Mouse (Mus musculus) stomach, postnatal 0 days (tissue): ENCODE measurements around the gene Taok3. TPM values are rescaled to one million over a fixed set of nuclear protein-coding genes. Genes with fewer than 3 reads are reported as not detected.
A peak's percentile ranks its signal among the peaks of the same experiment; 100 is the strongest.

Experiments used
- ATAC-seq: fragments of 200-750 bp; cut with Nextera tagmentation; 2 replicates; pipeline ENCODE4 v1.8.0; 2017; ENCODE audit not compliant: low FRiP score, low TSS enrichment
- DNase-seq: peaks from one replicate; pipeline ENCODE4 v3.0.0-alpha.2; 2016; ENCODE audit warnings: low spot score
- H3K27ac ChIP-seq: fragments of 300-500 bp; sonication (generic); replicated peaks from 2 replicates; pipeline ENCODE4 v1.5.1; 2014; ENCODE audit warnings: mild to moderate bottlenecking, control low read depth
- H3K27me3 ChIP-seq: fragments of 300-500 bp; sonication (generic); 2 replicates; pipeline ENCODE4 v1.6.1; 2014; ENCODE audit warnings: low read length; ENCODE audit not compliant: control insufficient read depth, insufficient read depth
- H3K36me3 ChIP-seq: fragments of 300-500 bp; sonication (generic); 2 replicates; pipeline ENCODE4 v1.6.1; 2014; ENCODE audit warnings: low read length, mixed read lengths; ENCODE audit not compliant: control insufficient read depth, insufficient read depth
- H3K4me1 ChIP-seq: fragments of 300-500 bp; sonication (generic); replicated peaks from 2 replicates; pipeline ENCODE4 v1.6.1; 2014; ENCODE audit warnings: antibody characterized with exemption; ENCODE audit not compliant: control insufficient read depth, insufficient read depth
- H3K4me2 ChIP-seq: fragments of 300-500 bp; sonication (generic); replicated peaks from 2 replicates; pipeline ENCODE4 v1.6.1; 2014; ENCODE audit warnings: low read depth, mild to moderate bottlenecking, control low read depth, moderate library complexity
- H3K4me3 ChIP-seq: fragments of 300-500 bp; sonication (generic); 2 replicates; pipeline ENCODE4 v1.5.1; 2014; ENCODE audit warnings: low read depth, low read length, control low read depth
- H3K9ac ChIP-seq: fragments of 300-500 bp; sonication (generic); 2 replicates; pipeline ENCODE4 v1.6.1; 2014; ENCODE audit warnings: mild to moderate bottlenecking, low read length, control low read depth, mixed read lengths
- H3K9me3 ChIP-seq: fragments of 300-500 bp; sonication (generic); 2 replicates; pipeline ENCODE4 v1.6.1; 2016; ENCODE audit warnings: low read length; ENCODE audit not compliant: control insufficient read depth
- CTCF ChIP-seq: IDR thresholded peaks from 2 replicates; pipeline ENCODE4 v1.5.1; 2016; ENCODE audit warnings: antibody characterized with exemption, low read depth, mild to moderate bottlenecking, moderate library complexity
- EP300 ChIP-seq: optimal IDR thresholded peaks from 2 replicates; pipeline ENCODE3; 2016; ENCODE audit warnings: antibody characterized with exemption
- WGBS: fragments of 180-500 bp; shearing (Covaris S2); extraction: QIAGEN DNeasy Blood & Tissue Kit; methylation state at CpG from one replicate; pipeline ENCODE4 v1.1.7; 2014; 5-methylcytosine and 5-hydroxymethylcytosine counted together
- polyA plus RNA-seq: library from polyadenylated mRNA; unstranded; fragments of >200 nt; fragmentation: Nextera tagmentation; extraction: Ambion mirVana; gene quantifications from 2 replicates; pipeline ENCODE4 v1.2.1, GENCODE M21; 2015

Taok3 gene
- polyA plus RNA-seq, 1 experiment from 2014 or later: 24.2 TPM

DNA sequence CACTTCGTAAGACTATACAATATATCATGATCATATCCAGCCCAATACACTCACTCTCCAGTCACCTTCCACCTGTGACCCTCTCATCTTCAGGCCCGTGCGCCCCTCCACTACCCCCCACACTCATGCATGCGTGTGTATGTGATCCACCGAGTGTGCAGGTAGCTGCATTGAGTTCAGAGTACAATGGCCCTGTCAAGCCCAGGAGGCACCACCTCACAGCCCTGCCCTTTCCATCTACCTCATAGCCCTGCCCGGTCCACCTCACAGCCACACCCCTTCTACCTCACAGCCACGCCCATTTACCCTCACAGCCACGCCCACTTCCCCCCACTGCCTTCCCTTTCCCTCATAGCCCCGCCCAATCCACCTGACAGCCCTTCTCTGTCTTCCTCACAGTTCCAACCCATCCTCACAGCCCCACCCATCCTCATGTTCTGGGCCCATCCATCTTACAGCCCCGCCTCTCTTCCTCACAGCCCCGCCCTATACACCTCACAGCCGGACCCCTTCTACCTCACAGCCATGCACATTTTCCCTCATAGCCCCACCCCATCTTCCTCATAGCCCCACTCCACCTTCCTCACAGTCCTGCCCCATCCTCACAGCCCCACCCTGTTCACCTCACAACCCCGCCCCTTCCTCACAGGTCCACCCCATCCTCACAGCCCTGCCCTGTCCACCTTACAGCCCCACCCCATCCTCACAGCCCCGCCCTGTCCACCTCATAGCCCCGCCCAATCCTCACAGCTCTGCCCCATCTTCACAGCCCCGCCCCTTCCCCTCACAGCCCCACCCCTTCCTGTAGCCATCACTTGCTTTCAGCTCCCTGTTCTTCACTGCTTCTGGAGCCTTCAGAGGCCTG, 5.8 kb downstream of the Taok3 start:
- H3K4me1 ChIP-seq: no peaks in the 10 kb centered on the region
- WGBS: 77% methylated on average over 16 of the region's 16 CpGs
- ATAC-seq (peak; percentile 70), DNase-seq (peak; percentile 58)
- no peak overlapping the region for H3K4me3 ChIP-seq
- no peaks in the 10 kb centered on the region for H3K9me3 ChIP-seq
- TF ChIP-seq CTCF: no peak
- no peak for TF ChIP-seq EP300
- no peak overlapping the region for H3K27ac ChIP-seq
- no peak overlapping the region for H3K9ac ChIP-seq
- H3K36me3 ChIP-seq: no peaks in the 10 kb centered on the region
- no peaks in the 10 kb centered on the region for H3K27me3 ChIP-seq
- H3K4me2 ChIP-seq: no peak overlapping the region

DNA sequence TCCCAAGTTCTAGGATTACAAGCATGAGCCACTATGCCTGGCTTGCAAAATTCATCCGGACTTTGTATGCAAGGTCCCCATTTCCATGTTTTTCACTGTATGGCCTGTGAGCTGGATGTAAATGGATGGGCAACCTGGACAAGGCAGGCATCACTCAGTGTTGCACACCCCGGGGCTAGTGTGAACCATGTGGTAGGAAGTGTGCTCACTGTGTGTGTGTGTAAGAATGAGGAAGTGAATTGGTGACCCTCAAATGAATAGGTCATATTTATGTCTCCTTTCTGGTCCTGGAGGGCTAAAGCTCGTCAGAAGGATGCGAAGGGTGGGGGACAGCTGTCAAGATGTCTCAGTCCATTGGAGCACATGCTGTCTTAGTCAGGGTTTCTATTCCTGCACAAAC, 7.1 kb downstream of the Taok3 start:
- Histone ChIP-seq H3K9me3 (no peaks in the 10 kb centered on the region), H3K27me3 (no peaks in the 10 kb centered on the region), H3K4me1 (no peaks in the 10 kb centered on the region), H3K4me3 (no peak overlapping the region), H3K4me2 (no peak overlapping the region), H3K36me3 (no peaks in the 10 kb centered on the region), H3K9ac (no peak overlapping the region), H3K27ac (no peak overlapping the region)
- ATAC-seq (no peak), DNase-seq (no peak)
- no peak for TF ChIP-seq CTCF
- no peak for TF ChIP-seq EP300
- 91% methylated on average over 4 of the region's 4 CpGs for WGBS

DNA sequence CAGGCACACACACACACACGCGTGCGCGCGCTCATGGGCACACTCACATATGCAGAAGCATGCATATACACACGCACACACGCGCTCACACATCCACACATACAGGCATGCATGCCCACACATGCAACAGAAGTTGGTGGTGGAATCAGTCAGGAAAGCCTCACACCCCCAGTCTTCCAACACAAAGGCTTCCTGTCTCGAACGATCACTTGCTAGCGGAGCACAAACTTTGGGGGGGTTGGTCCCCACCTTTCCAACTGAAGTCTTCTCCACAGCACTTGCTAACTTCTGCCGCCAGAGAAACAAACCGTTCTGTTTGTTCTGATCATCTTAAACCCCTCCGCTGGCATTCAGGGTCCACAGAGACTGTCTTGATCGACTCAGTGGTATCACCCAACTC, 10.8 kb downstream of the Taok3 start:
- no peaks in the 10 kb centered on the region for H3K36me3 ChIP-seq

DNA sequence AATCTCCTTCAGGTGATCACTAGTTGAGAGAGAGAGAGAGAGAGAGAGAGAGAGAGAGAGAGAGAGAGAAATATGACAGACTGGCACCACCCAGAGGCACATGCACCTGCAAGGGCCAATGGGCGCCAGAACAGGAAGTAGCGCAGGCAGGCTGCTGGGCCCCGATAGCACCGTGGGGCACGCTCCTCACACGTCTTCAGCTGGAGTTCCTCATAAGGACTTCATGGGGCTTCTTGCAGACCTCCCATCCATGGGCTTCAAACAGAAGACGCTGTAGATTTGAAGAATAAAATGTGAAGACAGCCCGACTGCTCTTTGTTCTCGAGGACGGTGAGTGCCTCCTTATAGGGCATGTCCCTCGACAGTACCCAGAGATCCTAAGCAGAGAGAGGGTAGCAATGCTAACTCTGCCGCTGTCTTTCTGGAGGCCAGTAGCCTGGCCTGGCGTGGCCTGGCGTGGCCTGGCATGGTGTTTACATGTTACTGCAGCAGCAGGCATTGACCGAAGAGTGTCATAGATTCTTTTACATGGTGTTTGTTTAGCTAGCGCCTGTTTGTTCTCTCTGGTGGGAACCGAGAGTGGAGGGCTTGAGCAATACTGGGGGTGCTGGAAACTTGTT, 13.6 kb downstream of the Taok3 start:
- H3K9me3 ChIP-seq: no peaks in the 10 kb centered on the region
- peak; percentile 71 for DNase-seq
- TF ChIP-seq CTCF: no peak
- TF ChIP-seq EP300: no peak
- peak overlapping the region; percentile 78 for H3K27ac ChIP-seq
- 59% methylated on average over 17 of the region's 17 CpGs for WGBS
- H3K36me3 ChIP-seq: no peaks in the 10 kb centered on the region
- peak; percentile 72 for ATAC-seq
- peak overlapping the region; percentile 10; the same call in 1 of the 2 replicates for H3K4me3 ChIP-seq
- peak overlapping the region; percentile 12; the same call in 1 of the 2 replicates for H3K4me2 ChIP-seq
- H3K4me1 ChIP-seq: peaks cover 10% of the 10 kb centered on the region
- H3K27me3 ChIP-seq: no peaks in the 10 kb centered on the region
- H3K9ac ChIP-seq: no peak overlapping the region

More for the DNA sequence above, 10.8 kb downstream of the Taok3 start:
- 84% methylated on average over 15 of the region's 15 CpGs for WGBS
- DNase-seq: no peak
- ATAC-seq: no peak
- no peak for TF ChIP-seq EP300
- no peak for TF ChIP-seq CTCF
- Histone ChIP-seq H3K27me3 (no peaks in the 10 kb centered on the region), H3K9ac (no peak overlapping the region), H3K27ac (no peak overlapping the region), H3K4me3 (no peak overlapping the region), H3K9me3 (no peaks in the 10 kb centered on the region), H3K4me1 (peaks cover 8% of the 10 kb centered on the region), H3K4me2 (no peak overlapping the region)

DNA sequence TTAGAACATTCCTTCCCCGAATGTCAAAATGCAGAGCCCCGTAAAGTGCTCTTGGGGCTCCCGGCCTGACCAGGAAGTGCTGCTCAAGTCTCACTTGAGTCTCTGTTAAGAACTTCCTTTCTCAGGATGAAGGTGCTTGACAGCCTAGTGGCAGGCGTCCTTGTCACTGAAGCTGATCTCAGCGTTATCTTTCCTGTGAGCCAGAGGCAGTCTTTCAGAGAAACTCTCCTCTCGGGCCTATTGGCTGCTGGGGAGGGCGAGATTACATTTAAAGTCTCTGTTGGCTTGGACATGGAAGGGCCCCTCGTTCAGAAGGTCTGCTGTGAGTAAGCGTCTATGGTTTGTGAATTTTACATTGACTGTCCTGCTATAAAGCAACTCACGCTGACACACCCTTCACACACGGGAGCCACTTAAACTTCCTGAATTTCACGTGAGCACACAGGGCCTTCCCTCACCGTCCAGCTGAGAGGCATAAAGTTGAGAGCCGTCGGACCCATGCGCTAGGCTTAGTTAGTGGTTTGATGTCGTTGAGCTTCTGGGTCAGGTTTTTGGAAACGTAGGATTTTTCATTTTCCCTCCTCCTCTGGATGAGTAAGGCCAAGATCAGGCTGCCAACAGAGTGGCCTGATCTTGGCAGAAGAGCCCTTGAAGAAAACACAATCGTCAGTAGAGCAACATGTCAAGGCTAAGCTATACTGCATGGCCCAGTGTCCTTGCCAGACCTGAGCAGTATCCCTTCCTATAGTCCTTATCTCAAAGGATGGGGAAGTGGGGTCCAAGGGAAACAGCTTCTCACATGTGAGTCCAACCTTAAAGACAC, 14.3 kb downstream of the Taok3 start:
- Histone ChIP-seq H3K4me1 (peaks cover 10% of the 10 kb centered on the region), H3K4me3 (peak overlapping the region; percentile 10; the same call in 1 of the 2 replicates), H3K27me3 (no peaks in the 10 kb centered on the region), H3K36me3 (no peaks in the 10 kb centered on the region), H3K9me3 (no peaks in the 10 kb centered on the region), H3K27ac (peak overlapping the region; percentile 78), H3K9ac (no peak overlapping the region), H3K4me2 (peak overlapping the region; percentile 12; the same call in 1 of the 2 replicates)
- ATAC-seq (peak; percentile 28), DNase-seq (peak; percentile 31)
- TF ChIP-seq CTCF (no peak), EP300 (no peak)
- 36% methylated on average over 19 of the region's 19 CpGs for WGBS
